In the genomic region with DNA sequence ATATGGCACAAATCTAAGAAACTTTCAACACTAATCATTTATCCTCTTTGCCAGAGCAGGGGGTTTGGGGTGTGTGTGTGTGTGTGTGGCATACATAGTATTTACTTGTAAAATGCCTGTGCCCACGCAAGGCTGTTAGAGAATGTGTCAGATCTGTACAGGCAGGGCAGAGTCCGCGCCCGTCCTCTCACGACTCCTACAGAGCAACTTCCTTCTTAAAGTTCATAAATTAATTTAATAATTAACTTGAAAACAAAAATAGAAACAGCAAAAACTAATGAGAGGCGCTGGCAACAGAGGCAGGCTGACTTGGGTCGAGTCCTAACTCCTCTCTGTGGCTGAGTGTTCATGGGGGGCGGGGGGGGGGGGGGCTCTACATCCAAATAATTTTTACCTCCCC, we compare ENCODE assay signal across 14 mouse cellular contexts. TPM values are rescaled to one million over a fixed set of nuclear protein-coding genes. Genes with fewer than 3 reads are reported as not detected.
DNase-seq lines count a peak whose midpoint lies in the region; ATAC-seq lines count a peak whose summit lies in the region.
"Had no signal": no experiment of that assay in that cellular context is flagged by ENCODE, and none has a peak within 500 bp of the region (broad histone marks: within the 10 kb centered on the region; RNA-seq: fewer than 3 reads in every experiment).

No protein-coding gene starts in this region.

- no peaks in the 10 kb centered on the region for H3K36me3 ChIP-seq in heart, embryonic 13.5 days
- H3K36me3 ChIP-seq in intestine, embryonic 16.5 days (ENCODE audit: control insufficient read depth, insufficient read depth, low read length) = no peaks in the 10 kb centered on the region
- no peaks in the 10 kb centered on the region for H3K36me3 ChIP-seq in forebrain, embryonic 10.5 days (replicated peaks)
- H3K36me3 ChIP-seq: midbrain, embryonic 12.5 days; neural tube, embryonic 12.5 days had no signal

- no peak overlapping the region for H3K27ac ChIP-seq in heart, embryonic 13.5 days (replicated peaks)
- H3K27ac ChIP-seq in intestine, embryonic 16.5 days (ENCODE audit: low read length) = peak overlapping the region; percentile 78
- no peak overlapping the region for H3K27ac ChIP-seq in forebrain, embryonic 10.5 days
- H3K27ac ChIP-seq: hindbrain, embryonic 14.5 days; midbrain, embryonic 12.5 days; neural tube, embryonic 12.5 days had no signal

- 0 out of 2 replicates have a peak overlapping the region, but pooled peaks have one; percentile 55 for H3K9ac ChIP-seq in heart, embryonic 13.5 days
- H3K9ac ChIP-seq in intestine, embryonic 16.5 days (ENCODE audit: low read depth, low read length) = no peak overlapping the region
- H3K9ac ChIP-seq: hindbrain, embryonic 14.5 days; midbrain, embryonic 12.5 days; neural tube, embryonic 12.5 days had no signal

- no peak for ATAC-seq in heart, embryonic 13.5 days (ENCODE audit: extremely low read depth, insufficient number of reproducible peaks, low FRiP score, low TSS enrichment)
- ATAC-seq in intestine, embryonic 16.5 days = peak; percentile 53

- H3K9me3 ChIP-seq in heart, embryonic 13.5 days = no peaks in the 10 kb centered on the region
- H3K9me3 ChIP-seq in intestine, embryonic 16.5 days (ENCODE audit: control insufficient read depth, low read length) = no peaks in the 10 kb centered on the region
- no peaks in the 10 kb centered on the region for H3K9me3 ChIP-seq in forebrain, embryonic 10.5 days
- H3K9me3 ChIP-seq: midbrain, embryonic 12.5 days; neural tube, embryonic 12.5 days had no signal

- no peak overlapping the region for H3K4me3 ChIP-seq in heart, embryonic 13.5 days
- H3K4me3 ChIP-seq in intestine, embryonic 16.5 days (ENCODE audit: low read length) = no peak overlapping the region
- no peak overlapping the region for H3K4me3 ChIP-seq in forebrain, embryonic 10.5 days
- H3K4me3 ChIP-seq: erythroblast, embryonic 14.5 days; midbrain, embryonic 12.5 days; neural tube, embryonic 12.5 days had no signal

- peaks cover 77% of the 10 kb centered on the region for H3K4me1 ChIP-seq in heart, embryonic 13.5 days
- peaks cover 48% of the 10 kb centered on the region for H3K4me1 ChIP-seq in intestine, embryonic 16.5 days (ENCODE audit: control insufficient read depth, insufficient read depth, low read length)
- peaks cover 75% of the 10 kb centered on the region for H3K4me1 ChIP-seq in forebrain, embryonic 10.5 days

- DNase-seq in heart, postnatal 4 days = no peak
- peak; percentile 2 to 27 for DNase-seq in B cell, adult 2 months
- peak; percentile 73 for DNase-seq in kidney, postnatal 14 days
- no peak for DNase-seq in layer of hippocampus, postnatal 25 days (ENCODE audit: extremely low spot score in 1 of 2, low spot score in 1 of 2)
- no peak for DNase-seq in forebrain, embryonic 10.5 days (ENCODE audit: extremely low spot score, low spot score)
- no peak for DNase-seq in adrenal gland, adult (ENCODE audit: inconsistent age in 2 of 2, low spot score in 1 of 2)
- DNase-seq: adrenal gland, postnatal 10 days; layer of hippocampus, postnatal 36 days had no signal

- peak overlapping the region; percentile 90 for H3K4me2 ChIP-seq in heart, embryonic 13.5 days
- H3K4me2 ChIP-seq in intestine, embryonic 16.5 days (ENCODE audit: low read depth, low read length) = peak overlapping the region; percentile 54
- H3K4me2 ChIP-seq: hindbrain, embryonic 14.5 days; midbrain, embryonic 12.5 days; neural tube, embryonic 12.5 days had no signal

- 76% methylated on average over 8 of the region's 8 CpGs for WGBS in heart, embryonic 13.5 days
- 53% methylated on average over 8 of the region's 8 CpGs for WGBS in intestine, embryonic 16.5 days
- 82% methylated on average over 8 of the region's 8 CpGs for WGBS in forebrain, embryonic 10.5 days

- H3K27me3 ChIP-seq in heart, embryonic 13.5 days (replicated peaks) = no peaks in the 10 kb centered on the region
- no peaks in the 10 kb centered on the region for H3K27me3 ChIP-seq in intestine, embryonic 16.5 days (replicated peaks; ENCODE audit: control insufficient read depth, insufficient read depth, low read length)
- H3K27me3 ChIP-seq in forebrain, embryonic 10.5 days (ENCODE audit: poor library complexity, severe bottlenecking) = no peaks in the 10 kb centered on the region
- H3K27me3 ChIP-seq: midbrain, embryonic 12.5 days; neural tube, embryonic 12.5 days had no signal

RNA-seq across cellular contexts. Expression of gene Map3k1, which starts 4.6 kb away (rescaled TPM):
- 12.5 and 12.8 TPM in 2 replicates for polyA plus RNA-seq in heart, embryonic 13.5 days (2015; fragmentation: Nextera tagmentation; extraction: Ambion mirVana)
- total RNA-seq in heart, postnatal 4 days (2021) = 10 to 100 TPM; 29.9 to 33.8 TPM
- polyA plus RNA-seq in intestine, embryonic 16.5 days (2015; fragmentation: Nextera tagmentation; extraction: Ambion mirVana) = 20.5 and 21.8 TPM in 2 replicates
- 10 to 100 TPM; 10.1 to 12.0 TPM for total RNA-seq in layer of hippocampus, postnatal 25 days (2021)
- 13.4 and 13.9 TPM in 2 replicates for polyA plus RNA-seq in forebrain, embryonic 10.5 days (2016; fragmentation: Nextera tagmentation; extraction: Ambion mirVana)

Comparison
In these comparisons a context has a peak if more than half of its experiments do, and no peak if none do; other contexts are left out.
1. DNase-seq: peak in B cell, adult 2 months (2 of 2) and kidney, postnatal 14 days (single experiment); none in heart, postnatal 4 days (single experiment), layer of hippocampus, postnatal 25 days (0 of 2), forebrain, embryonic 10.5 days (single experiment) and adrenal gland, adult (0 of 2).